Mouse (Mus musculus): ENCODE measurements around the gene Zfp746.
A peak's percentile ranks its signal among the peaks of the same experiment; 100 is the strongest.
"Not testable (repeated sequence)": the region's sequence is repeated elsewhere in the genome, so short reads cannot be mapped to it uniquely, and the experiment has no call there.

Gene Zfp746

DNA sequence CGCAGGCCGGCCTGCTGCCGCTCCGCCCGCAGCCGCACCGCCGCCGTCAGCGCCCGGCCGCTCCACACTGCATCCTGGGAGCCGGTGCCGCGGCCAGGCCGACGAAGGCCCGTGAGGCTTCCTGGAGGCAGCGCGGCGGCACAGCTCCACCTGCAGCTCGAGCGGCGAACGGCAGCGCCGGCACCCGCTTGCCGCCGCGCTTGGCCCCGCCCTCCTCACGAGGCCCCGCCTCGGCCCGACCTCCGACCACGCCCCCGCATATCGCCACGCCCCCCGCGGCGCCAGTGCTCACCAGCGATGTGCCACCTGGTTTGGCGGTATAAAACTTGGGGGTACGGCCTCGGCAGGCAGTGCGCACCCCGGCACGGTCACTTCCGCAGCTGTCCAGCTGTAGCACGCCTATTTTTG is at the start of gene Zfp746:
Gene Zfp746, minus strand, starts transcription at position 123 of the 408 bp plus-strand sequence.
- DNase-seq (ENCODE audit: low spot score in 2 of 2), result peak; percentile 92 to 93

DNA sequence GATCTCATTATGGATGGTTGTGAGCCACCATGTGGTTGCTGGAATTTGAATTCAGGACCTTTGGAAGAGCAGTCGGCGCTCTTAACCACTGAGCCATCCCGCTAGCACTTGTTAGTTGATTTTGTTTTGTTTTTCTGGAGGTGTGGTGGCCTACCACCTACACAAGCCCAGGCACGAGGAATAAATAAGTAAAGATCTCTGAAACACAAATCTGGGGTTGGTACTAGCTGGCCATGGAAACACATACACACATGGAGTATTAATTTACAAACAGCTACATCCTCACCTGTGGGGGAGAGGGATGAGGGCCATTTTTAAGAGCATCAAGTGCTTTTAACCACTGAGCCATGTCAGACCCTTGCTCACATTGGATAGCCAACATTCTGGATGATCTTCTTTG is 34.7 kb upstream of the Zfp746 start:
- not testable (repeated sequence) for DNase-seq (ENCODE audit: low spot score in 2 of 2)

DNA sequence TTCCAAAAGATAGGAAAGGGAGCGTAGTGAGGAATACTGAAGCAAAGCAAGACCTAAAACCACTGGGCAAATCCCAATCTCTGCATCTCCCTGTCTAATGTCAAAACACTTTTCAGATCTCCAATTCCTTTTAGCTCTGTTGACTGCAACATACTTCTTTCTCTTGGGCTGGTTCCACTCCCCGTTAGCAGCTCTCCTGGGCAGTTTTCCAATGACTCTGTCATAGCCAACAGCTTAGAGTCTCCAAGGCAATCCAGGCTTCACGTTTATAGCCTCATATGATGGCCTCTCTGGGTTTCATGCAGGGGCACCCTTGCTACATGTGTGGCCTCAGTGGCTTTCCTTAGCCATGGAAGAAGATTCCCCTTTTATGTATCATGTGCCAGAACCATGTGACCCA is 29.6 kb upstream of the Zfp746 start:
- DNase-seq (ENCODE audit: low spot score in 2 of 2), result no peak

DNA sequence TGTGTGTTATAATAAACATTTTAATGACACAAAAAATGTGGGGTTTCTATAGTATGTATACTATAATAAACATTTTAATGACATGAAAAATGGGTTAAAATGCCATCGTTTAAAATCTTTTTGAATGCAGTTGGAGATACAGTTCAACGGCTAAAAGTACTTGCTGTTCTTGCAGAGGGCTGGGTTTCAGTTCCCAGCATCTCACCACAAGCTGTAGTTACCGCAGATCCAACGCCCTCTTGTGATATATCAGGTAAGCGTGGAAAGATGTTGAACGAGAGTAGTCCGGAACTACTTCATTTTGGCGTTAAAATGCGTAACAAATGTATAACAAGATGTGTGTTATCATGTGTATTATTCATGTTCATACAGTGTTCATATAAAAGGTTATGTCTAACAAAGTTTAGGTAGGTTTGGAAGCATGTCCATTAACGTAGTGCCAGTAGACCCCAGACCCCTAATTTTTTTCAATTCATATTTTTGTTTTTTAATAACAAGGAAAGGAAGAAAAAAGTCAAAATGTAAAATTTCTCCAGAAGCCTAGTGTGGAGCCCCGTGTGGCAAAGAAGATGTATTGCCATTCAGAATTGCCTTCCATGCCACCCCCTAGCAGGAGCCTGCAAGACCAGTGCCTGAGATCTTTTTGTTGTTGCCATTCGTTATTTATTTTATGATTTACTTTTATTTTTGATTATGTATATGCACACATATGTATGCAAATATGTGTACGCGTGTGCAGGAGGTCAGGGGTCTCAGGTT is 743 bp upstream of the Zfp746 start:
- DNase-seq (ENCODE audit: low spot score in 2 of 2), result peak; percentile 13 to 19

DNA sequence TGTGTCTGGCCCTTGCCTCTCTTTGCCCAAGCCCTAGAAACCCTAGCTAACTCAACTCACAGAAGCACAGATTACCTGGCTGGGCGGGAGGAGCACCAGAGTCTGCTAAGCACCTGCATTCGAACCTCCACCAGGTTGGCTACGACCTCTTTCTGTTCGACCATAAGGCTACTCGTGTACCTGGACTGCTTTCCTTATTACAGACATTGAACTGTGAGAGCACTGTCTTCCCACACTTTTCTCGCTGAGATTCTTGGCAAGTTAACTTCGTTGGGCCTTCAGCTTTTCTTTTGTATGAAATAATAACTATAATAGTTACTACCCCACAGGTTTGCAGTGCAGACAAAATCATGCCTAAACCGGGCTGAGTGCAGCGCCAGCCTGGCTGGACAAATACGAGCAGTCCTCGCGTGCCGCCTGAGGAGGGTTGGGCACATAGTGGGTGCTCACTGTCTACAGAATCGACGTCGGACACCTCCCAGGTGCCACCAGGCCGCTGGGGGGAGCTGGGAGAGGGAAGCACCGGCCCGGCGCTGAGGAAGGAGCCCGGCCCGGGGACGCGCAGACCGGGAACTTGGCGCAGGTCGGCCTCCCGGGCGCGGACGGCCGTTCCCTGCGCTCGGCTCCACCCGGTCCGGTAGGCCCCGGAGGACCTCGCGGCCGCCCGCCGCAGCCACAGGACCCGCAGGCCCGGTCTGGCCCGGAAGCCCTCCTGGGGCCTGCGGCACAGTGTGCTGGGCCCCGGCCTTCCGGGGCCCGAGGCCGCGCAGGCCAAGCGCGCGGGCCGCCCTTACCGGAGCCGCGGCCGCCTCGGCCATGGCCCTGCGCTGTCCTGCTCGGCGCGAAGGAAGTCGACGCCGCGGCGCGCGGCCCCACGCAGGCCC is 630 bp downstream of the Zfp746 start:
- peak; percentile 58 to 71 for DNase-seq (ENCODE audit: low spot score in 2 of 2)

DNA sequence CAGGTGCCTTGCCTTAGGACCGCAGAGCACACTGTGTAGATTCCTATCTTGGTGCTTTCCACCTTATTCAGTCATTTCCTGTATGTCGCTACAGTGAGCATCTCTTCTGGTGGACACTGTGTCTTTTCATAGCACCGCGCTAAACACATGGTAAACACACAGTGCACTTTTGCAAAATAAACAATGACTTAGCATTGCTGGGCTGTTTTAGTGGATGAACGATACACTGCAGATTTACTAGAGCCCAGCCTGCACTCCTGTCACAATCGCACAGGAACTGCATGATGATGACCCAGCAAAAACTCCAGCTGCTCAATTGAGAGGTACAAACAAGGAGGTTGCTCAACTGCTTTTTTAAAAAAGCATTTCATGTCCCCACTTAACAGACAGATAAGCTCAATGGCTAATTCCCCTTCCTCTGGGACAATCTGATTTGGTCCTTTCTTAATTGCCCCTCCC is 2.6 kb downstream of the Zfp746 start:
- peak in 1 of 2 experiments; percentile 39 for DNase-seq (ENCODE audit: low spot score in 2 of 2)

DNA sequence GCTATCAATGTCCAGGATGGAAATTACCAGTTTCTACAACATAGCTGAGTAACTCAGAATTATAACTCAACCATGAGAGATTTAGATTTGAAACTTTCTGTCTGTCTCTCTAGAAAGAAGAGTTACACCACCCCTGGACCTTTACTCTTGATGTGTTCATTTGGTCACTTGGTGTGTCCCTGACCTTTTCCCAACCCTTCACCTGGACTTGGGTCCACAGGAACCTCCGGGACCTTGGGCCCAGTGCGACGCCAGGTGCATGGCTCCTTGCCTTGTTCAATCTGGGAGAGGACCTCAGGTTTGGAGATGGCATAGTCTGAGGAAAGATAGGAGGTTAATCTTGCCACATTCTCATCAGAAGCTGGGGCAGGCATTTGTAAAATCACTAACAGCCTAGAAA is 4.4 kb downstream of the Zfp746 start:
- DNase-seq (ENCODE audit: low spot score in 2 of 2), result no peak

DNA sequence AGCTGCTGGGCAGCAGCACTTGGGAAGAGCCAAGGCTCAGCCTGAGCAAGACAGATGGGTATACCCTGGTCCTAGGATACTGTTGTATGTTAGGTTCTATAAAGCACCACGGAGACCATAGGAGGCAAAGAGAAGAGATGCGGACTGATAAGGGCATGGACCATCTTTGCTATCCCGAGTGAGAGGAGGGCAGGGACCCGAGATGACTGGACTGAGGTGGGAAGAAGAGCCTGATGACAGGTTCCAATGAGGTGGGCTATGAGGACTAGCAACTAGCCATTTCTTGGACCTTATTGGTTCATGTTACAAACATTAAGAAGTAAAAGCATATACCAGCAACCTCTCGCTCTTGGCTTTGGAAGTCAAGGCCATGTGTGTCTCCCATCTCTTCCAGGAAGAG is 5.4 kb downstream of the Zfp746 start:
- no peak for DNase-seq (ENCODE audit: low spot score in 2 of 2)

DNA sequence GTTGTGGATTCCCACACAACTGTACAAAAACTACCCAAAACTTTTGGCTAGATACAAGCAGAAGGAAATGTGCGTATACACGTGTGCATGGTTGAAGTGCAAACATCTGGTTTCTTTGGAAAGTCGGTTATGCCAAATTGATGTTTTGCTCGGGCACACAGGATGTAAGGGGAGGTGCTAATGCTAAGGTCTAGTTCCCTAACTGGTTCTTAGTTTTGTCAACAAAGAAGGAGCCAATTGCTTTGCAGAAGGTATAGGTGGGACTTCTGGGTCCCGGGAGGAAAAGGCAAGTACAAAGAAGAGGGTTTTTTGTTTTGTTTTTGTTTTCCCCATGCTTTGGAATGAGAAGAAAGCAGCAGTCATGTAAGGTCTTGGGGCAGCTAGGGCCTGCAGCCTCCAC is 13.1 kb downstream of the Zfp746 start:
- no peak for DNase-seq (ENCODE audit: low spot score in 2 of 2)

DNA sequence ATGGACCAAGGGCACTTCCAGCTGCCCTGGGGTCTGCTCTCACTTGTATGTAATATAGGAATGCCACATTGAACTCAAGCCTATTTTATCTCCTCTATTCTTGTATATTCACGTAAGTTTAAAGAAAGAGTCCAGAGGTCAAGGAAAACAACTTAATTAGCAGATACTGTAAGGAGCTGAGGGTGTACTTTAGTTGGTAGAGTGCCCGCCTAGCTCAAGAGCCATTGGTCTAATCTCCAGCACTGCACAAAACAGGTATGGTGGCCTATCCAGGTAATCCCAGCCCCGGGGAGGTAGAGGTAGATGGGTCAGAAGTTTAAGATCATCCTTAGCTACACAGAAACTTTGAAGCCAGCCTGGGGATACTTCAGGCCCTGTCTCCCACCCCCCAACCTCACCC is 18.9 kb downstream of the Zfp746 start:
- no peak for DNase-seq (ENCODE audit: low spot score in 2 of 2)

DNA sequence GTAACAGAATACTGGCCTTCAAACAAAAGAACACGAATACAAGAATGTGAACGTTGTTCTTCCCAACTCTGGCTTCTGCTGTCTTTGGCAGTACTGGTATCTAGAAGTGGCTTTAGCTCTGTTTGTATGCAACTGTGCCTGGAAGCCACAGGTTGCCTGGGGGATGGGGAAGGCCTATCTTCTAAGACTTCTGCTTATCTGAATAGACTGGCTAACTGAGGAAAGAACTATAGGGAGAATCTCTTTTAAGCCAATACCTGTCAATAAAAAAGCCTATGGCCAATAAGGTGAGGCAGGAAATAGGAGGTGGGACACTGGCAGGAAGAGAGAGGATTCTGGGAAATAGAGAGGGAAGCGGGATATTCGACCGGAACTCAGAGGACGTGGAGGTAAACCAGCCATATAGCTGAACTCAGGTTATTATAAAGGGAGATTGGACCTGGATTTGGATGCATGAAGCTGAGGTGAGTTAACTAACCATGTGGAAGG is 20.8 kb downstream of the Zfp746 start:
- no peak for DNase-seq (ENCODE audit: low spot score in 2 of 2)

DNA sequence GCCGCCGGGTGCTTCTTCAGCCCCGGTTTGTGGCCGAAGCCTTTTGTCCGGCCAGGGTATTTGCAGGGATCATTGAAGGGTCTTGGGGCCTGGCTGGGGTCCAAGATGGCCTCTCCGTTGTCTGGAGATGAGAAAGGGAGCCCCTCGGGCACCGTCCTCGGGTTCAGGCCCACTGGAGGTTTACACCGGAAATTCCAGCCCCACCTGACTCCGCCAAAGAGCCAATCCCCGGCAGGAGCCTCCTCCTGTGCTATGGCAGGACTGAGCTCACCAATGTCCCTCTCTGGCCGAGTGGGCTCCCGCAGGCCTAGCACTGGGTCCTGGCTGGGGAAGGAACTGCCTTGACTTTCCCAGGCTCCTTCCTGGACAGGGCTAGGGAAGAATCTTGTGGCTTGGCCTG is 21.9 kb downstream of the Zfp746 start:
- no peak for DNase-seq (ENCODE audit: low spot score in 2 of 2)

DNA sequence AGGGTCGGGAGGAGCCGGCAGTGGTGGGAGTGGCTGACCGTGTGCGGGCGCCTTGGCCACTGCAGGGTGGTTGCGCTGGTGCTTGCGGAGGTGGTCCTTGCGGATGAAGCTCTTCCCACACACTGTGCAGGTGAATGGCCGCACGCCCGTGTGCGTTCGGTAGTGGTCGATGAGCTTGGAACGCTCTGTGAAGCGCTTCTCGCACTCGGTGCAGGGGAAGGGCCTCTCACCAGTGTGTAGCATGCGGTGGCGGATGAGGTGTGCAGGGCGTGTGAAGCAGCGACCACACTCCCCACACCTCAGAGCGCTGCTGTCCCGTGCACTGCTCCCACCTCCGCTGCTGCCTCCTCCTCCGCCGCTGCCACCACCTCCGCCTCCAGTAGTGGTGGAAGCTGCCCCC is 22.5 kb downstream of the Zfp746 start:
- DNase-seq (ENCODE audit: low spot score in 2 of 2), result no peak

DNA sequence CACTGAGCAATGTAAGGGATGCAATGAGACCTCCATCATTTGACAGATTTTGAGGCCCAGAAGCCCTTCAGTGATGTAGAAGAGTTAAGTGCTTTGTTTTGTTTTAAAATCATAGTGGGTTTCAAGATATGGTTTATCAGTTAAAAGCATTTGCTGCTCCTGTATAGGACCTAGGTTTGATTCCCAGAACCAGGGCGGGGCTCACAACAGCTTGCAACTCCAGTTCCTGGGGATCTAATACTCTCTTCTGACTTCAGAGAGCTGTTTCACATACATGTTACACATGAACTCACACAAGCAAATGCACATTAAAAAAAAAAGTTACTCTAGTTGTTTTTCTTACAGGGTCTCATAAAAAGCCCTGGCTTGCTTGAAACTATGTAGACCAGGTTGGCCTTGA is 25.5 kb downstream of the Zfp746 start:
- no peak for DNase-seq (ENCODE audit: low spot score in 2 of 2)

DNA sequence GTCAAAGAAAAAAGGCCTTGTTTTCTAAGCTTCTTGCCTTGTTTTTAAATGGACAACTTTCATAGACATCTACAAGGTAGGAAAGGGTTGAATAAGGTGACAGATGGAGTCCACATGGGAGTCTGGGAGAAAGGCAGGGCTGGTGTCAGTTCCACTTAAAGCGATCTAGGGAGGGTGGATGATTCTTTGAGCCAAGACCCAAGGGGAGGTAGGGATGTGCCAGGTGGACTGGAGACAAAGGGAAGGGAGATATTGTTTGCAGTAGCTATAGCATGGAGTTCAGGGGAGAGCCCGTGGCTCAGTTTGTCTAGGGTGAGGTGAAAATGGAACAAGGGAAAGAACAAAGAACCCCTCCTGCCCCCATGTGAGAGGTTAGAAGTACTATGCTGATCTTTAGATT is 26.0 kb downstream of the Zfp746 start:
- DNase-seq (ENCODE audit: low spot score in 2 of 2), result no peak

DNA sequence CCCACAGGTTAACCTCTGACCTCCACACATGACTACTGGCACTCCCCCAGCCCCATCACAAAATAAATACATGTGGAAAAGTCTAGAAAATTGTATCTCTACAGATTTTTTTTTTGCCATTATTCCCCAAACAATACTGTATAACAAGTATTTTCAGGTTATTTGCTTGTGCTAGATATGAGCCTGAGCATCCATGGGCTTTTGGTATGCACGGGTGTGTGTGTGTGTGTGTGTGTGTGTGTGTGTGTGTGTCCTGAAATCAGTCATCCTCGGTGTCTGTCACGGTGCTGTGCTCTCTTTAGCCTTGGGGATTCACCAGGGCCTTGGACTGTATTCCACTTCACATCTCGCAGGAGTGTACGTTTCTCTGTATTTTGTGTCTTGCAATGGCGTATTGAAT is 34.3 kb downstream of the Zfp746 start:
- no peak for DNase-seq (ENCODE audit: low spot score in 2 of 2)

DNA sequence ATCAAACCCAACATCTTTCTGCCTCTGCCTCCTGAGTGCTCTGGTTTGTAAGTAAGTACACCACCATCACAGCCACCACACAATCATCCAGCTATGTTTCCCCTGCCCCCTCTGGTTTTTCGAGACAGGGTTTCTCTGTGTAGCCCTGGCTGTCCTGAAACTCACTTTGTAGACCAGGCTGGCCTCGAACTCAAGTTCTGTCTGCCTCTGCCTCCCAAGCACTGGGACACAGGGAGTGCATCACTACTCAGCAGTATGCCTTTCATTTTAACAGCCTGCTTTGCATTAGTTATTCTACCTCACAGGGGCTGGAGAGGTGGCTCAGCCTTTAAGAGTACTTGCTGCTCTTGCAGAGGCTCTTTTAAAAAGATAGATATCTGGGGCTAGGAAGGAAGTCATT is 34.7 kb downstream of the Zfp746 start:
- DNase-seq (ENCODE audit: low spot score in 2 of 2), result no peak

DNA sequence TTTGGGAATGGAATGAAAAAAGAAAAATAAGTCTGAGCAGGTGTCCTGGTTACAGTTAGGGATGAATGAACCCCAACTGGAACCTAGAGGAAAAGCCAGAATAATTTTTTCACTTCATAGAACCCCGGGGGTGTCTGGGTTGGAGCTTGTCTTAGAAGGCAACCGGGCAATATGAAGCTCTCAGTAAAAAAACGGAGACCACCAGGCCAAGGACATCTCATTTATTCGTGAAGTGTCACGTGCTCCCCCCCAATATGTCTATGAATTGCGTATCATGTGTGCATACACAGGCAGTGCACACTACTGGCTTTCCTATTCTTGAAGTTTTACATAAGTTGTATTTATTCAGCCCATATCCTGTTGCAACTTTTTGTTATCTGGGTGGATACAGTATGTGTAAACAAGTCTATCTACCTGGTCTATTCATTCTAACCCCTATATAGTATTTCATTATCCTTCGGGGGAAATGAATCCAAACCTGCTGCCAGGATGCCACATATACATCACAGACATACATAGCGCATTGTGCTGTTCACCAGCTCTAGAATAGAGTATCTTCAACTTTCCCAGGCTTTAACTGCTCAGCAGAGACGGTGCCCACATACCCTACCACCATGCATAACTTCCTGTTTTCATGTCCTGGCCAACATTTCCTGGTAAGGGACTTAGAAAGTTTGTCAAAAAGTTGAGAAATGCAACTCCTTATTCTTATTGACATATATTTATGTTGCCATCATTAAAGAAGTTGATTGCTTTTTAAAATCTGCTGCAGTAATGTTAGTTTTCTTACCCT is 36.9 kb downstream of the Zfp746 start:
- DNase-seq (ENCODE audit: low spot score in 2 of 2), result no peak

DNA sequence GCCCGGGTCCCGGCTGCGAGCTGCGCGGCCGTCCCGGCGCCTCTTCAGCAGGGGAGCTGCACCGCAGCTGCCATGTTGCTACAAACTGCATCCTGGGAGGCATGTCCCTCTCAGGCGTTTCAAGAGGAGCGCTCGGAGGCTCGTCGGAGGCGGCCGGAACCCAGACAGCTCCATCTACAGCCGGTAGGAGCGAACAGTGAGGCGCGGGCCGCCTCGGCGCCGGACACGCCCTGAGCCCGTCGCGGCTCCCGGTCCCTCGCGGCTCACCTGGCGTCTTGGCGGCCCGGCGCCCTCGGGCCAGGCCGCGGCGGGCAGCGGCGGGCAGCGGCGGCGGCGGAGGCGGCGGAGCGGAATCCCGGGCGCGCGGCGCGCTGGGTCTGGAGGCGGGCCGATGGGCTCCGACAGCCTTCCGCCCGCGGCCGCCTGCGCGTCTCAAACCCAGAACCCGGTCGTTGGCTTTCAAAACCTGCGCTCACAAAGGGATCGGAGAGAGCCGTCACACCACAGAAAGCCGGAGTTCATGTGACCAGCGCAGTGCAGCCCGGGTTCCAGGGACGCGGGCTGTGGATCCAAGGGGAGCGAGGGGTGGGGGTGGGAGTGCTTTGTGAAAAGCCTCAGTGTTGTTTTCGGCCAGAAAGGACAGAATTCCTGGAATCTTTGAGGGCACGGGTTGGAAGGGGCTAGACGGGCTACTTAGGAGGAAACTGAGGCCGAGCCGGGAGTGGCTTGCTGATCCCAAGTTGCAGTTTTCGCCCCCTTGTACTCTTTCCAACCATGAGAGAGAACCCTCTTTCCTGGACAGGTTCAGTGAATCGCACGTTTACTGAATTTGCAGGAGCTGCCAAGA is 37.7 kb downstream of the Zfp746 start, which contains the start of gene Zfp777:
Gene Zfp777, minus strand, starts transcription at position 486 of the 847 bp plus-strand sequence.
- peak; percentile 77 to 86 for DNase-seq (ENCODE audit: low spot score in 2 of 2)

DNA sequence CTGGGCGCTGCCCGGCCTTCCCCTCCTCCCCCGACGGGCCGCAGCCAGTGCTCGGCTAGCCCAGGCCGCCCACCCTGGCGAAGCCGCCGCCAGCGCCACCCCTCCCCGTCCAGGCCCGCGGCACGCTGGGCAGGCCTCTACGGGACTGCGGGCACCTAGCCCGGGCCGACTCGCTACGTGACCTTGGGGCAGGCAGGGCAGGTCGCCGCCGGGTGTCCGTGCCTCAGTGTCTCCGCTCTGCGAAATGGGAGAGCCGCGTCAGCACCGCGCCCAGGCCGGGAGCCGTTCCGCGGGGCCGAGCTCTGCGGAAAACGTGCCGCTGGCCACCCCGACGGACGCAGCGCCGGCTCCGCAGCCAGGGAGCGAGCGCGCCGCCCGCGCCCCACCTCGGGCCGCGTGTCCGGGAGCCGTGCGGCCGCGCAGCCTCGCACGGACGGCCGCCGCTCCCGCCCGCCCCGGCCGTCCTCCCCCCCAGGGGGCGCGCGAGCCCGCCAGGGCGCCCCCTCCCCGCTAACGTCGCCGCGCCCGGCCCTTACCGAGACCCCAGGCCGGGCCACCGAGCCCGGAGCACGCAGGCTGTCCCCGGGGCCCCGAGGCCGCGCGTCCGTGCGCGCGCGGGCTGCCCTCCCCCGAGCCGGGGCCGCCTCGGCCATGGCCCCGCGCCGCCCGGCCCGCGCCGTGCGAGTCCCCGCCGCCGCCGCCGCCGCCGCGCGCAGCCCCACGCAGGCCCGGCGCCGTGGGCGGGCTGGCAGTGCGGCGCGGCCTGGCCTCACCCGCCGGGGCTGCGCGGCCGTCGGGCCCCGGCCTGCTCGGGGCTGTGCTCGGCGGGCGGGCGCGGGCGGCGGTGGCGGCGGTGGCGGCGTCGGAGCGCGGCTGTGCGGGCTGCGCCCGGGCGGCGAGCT is 38.7 kb downstream of the Zfp746 start:
- DNase-seq (ENCODE audit: low spot score in 2 of 2), result peak; percentile 10 to 15

Data from natural killer cell, adult 2 months (primary cell).